Mouse (Mus musculus): Measurements from ENCODE around the gene Foxj2.
A peak's percentile ranks its signal among the peaks of the same experiment; 100 is the strongest.

Foxj2 gene

DNA sequence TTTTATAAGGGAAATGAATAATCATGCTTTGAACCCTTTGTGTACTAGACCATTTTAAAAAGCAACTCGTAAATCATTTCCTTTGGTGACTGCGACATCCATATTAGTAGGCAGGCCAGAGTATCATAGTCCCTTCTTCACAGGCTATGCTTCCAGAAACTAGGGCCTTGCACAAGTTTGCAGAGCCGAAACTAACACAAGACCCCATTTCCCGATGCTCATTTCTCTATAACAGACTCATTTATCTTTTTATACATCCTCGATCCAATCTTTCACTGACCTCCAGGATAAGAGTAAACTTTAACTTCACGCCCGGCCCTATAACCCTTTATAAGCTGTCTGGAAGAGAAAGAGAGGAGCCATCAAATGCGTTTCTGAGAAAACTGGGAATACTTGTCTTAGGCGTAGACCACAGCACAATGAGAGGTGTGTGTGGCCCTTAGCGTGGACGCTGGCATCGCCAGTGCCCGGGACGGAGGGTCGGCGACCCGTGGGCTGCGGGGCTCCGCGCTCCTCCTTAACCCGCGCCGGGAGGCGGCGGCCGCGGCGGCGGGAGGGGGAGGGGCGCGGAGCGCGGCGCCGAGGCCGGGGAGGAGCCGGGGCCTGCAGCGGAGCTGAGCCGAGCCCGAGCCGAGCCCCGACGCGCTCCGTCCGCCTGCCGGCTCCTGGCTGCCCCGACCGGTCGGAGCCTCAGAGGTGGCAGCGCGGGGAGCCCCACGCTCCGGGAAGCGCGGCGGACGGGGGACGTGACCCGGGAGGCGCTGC, at the start of gene Foxj2:
Gene Foxj2 (plus strand): TSS at position 609 of the 765 bp plus-strand sequence.
- DNase-seq (ENCODE audit: low read depth, low spot score): peak; percentile 57

DNA sequence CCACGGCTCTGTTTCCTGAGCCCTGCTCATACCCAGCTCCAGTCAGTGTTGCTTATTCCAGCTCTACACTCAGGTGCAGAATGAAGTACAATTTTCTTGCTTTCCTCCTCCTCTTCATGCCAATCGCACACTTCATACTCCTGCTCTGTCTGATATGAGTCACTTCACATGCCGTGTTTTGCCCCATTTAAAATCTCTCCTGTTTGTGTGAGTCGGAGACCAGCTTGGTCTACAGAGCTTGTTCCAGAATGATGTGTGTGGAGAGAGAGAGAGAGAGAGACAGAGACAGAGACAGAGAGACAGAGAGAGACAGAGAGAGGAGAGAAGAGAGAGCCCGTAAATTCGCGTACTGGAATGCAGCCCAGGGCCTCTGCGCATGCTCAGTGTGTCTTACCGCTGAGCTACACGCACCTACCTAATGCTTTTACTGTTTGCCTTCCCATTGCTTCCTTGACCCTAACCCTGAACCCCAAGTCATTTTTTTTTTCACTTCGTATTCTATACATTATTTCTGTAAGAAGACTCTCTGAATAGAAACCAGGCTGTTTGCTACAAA, 48.9 kb upstream of the Foxj2 start:
- peak; percentile 20 for DNase-seq (ENCODE audit: low read depth, low spot score)

DNA sequence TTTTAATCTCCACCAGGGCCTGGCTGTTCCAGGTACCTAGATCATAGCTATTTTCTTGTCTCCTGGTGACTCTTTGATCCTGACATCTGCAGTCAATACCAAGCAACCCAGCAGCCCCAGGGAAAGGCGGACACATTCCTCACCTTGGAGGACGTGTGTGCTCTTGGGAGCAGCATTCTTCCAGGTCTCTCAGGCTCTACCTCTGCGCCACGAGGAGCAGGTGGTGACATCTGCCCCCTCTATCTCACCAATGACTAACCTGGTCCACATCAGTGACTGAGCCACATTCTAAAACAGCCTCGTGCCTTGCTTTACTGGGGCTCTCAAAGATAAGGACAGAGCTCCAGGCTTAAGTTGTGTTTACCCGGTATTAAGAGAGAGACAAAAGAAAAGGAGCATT, 47.0 kb upstream of the Foxj2 start:
- DNase-seq (ENCODE audit: low read depth, low spot score): no peak

DNA sequence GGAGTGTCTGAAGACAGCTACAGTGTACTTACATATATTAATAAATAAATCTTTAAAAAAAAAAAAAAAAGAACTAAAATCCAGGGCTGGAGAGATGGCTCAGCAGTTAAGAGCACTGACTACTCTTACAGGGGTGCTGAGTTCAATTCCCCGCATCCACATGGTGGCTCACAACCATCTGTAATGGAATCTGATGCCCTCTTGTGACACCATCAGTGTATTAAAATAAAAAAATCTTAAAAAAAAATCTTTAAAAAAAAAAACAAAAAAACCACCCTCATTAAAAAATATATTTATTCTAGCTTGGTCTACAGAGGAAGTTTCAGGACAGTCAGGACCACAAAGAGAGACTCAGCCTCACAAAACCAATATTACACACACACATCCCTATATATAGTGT, 45.4 kb upstream of the Foxj2 start:
- no peak for DNase-seq (ENCODE audit: low read depth, low spot score)

DNA sequence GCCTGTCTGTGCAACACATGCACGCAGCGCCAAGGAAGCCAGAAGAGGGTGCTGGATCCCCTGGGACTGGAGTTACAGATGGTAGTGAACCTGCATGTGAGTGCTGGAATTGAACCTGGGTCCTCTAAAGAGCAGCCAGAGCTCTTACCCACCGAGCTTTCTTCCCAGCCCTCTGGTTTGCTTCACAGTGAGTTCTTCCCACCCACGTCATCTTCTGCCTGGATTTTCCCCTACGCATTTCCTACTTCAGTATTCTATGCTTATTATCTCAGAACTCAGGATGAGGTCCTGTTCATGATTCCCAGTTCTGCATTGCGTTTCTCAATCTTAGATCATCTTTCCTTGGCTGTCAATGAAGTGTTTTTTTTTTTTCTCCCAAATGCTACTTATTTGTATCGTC, 43.7 kb upstream of the Foxj2 start:
- DNase-seq (ENCODE audit: low read depth, low spot score): no peak

DNA sequence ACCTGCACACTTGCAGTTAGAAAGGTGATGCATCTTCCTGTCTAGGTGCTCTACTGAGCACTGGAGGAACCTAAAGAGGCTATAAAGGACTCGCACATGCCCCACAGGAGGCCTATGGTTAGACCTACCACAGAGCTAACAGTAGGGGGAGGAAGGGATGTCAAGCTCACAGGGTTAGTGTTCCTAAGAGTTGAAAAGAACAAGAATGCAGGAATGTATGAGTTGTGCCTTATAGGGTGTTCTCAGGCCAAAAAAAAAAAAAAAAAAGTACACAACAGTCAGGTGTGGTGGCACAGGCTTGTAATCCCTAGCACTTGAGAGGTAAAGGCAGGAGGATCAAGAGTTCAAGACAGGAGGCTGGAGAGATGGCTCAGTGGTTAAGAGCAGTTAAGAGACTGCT, 39.8 kb upstream of the Foxj2 start:
- DNase-seq (ENCODE audit: low read depth, low spot score): no peak

DNA sequence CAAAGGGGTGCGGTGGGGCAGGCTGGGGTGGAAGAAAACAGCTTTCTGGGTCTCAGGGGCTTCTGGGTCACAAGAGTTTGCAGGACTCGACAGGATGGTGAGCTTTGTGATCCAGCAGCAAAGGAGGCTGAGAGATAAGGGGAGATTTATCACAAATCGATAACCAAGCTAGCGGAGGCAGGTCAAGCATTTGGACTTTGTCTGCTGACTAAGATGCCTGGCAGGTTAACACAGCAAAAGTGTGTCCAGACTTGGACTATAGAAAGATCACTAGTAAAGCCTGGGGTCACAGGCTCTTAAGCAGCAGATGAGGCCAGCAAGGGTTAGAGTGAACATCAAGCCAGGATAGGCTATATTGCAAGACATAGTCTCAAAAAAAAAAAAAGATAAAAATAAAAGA, 38.5 kb upstream of the Foxj2 start:
- no peak for DNase-seq (ENCODE audit: low read depth, low spot score)

DNA sequence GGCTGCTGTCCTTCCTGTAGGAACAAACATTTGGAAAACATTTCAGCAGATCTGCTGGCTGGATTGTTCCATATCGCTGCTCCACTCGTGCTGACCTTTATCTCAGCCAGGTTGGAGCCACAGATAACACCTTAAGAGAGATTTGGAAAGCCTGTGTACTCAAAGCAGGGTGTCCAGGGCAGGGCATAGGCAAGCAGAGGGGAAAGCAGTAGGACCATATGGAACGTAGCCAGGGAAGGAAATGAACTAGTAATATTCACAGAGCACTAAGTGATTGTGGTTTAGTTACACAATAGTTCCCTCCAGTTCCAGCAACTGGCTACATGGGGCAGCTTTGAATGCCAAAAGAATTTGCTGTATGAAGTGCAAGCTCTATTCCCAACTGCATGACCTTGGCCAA, 37.5 kb upstream of the Foxj2 start:
- peak; percentile 77 for DNase-seq (ENCODE audit: low read depth, low spot score)

DNA sequence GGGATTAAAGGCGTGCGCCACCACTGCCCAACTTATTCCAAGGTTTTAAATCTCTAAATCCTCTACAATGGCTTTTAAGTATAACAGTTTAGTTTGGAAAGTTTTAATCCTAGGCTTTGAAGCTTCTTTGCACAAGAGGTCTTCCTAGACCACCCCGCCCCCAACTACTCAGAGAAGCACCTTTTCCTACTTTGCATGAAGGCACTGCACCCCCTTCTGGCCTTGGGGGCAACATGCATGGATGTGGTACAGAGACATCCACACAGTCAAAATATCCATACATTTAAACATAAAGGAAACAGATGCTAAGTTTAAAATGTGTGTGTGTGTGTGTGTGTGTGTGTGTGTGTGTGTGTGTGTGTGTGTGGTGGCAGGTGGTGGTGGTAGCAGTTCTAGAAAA, 34.8 kb upstream of the Foxj2 start:
- peak; percentile 27 for DNase-seq (ENCODE audit: low read depth, low spot score)

DNA sequence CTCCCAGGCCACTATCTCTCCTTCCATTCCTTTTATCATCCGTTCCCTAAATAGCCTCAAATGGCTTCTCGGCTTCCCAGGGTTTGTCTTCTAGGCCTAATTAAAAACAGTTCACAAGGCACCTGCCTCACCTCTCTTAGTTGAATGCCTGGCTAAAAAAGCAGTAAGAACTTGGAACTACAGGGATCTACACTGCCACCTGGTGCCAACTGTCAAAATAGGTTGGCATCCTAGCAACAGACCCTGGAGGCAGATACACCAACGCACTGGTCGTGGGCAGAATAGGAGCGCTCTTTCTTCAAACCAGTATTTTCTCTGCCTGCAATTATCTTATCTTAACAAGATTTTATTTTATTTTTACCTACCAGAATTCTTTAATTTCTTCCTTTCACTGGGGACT, 33.4 kb upstream of the Foxj2 start:
- DNase-seq (ENCODE audit: low read depth, low spot score): peak; percentile 80

DNA sequence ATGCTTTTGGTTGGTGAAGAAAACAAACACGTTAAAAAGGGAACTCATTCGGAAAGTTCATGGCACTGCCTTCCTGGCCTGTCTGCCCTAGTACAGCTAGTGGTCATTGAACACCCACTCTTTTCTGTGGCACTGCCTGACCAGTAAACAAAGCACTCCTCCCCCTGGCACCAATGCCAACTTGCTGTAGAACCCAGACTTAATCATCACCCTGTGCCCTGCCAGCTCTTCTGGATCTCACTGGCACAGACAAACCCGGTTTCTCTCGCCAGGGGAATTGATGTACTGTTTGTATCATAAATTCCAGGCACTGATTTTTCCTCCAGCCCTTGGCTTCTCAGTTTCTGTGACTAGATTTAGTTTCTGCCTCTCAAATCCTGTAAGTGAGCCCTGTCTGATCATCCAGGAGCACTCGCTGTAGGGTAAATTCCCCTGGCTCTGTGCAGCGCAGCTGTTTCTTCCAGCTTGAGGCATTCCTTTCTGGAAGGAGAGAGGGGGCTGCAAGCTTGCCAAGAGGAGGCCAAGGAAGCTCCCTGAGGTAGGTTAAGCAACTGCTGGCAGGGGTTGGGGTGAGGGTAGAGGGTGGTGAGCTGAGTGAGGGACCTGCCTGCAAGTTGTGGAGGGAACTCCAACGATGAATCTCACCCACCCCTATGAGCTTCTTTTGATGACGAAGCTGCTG, 24.3 kb upstream of the Foxj2 start:
- peak; percentile 33 for DNase-seq (ENCODE audit: low read depth, low spot score)

DNA sequence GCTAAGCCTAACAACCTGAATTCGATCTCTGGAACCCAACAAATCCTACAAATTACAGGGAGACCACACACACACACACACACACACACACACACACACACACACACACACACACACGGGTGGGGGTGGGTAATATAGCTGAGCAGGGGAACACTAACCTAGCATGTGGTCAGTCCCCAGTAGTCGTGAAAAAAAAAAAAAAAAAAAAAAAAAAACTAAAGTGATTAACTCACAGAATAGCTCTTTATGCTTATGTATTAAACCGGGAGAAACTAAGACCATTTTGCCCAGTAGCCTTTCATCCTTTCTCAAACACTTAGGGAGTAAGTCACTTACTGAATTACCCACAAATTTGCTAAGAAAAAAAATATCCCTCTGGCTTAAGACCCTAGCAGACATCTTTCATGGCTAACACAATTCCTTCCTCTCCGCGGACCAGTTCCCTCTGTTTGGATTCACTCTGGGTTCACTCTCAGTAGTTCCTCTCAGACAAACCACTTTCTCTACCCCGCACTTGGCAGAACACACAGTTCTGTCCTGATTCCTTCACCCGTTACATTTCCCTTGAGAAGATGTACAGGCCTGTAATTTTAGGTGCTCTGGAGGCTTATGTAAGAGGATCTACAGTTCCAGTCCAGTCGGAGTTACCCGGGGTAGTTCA, 18.9 kb upstream of the Foxj2 start:
- DNase-seq (ENCODE audit: low read depth, low spot score): no peak

DNA sequence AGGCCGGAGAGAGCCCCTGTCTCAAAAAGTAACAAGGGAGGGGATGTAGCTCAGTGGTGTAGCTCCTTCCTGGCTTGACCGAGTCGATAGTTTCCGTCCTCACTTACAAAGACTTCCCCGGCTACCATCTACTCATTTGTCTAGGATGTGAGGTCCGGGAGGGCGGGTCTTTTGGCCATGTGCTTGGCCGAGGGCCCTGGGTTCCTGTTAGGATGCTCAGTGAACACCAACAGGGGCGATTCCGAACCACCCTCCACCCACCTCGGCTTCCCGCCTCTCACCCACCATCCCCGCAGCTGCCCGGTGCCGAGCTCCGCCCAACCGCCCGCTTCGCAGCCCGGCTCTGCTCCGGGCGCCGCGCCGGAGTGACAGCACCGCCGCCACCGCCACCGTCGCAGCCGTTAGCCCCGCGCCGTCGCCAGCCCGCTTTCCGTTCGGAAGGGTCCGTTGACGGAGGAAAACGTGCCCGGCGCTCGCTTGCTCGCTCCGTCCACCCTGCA, 18.4 kb upstream of the Foxj2 start, which contains the start of gene Slc2a3:
Gene Slc2a3 (minus strand): TSS at position 340 of the 500 bp plus-strand sequence.
- DNase-seq (ENCODE audit: low read depth, low spot score): no peak

DNA sequence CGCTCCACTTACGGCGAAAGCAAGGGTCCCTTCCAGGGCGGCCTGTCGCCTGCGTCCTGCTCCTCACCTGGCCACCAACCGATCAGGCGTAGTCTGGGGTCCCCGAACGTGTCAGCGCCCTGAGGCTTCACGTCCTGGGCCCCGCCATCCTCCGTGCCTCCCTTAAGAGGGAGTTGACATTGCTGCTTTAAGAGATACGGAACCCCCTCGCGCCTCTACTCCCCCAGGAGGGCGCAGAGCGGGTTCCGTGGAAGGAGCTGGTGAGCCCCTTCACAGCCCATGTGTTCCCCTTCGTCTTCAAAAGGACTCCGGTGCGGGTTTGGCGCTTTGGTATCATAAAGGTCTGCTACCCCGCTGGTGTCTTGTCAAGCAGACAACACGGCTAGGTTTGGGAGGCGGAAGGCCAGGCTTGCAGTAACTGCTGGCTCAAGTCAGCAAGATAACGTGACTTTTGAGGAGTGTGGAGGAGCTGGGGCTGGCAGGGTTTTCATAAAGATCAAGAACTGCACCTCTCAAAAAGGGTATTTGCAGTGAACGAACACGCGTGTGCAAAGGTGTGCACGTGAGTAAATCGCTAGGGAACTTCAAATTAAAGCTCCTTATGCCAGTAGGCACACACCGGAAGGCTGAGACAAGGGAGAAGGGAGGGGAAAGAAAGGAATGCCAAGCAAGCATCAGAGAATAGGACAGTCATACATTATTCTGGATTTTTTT, 17.8 kb upstream of the Foxj2 start:
- no peak for DNase-seq (ENCODE audit: low read depth, low spot score)

DNA sequence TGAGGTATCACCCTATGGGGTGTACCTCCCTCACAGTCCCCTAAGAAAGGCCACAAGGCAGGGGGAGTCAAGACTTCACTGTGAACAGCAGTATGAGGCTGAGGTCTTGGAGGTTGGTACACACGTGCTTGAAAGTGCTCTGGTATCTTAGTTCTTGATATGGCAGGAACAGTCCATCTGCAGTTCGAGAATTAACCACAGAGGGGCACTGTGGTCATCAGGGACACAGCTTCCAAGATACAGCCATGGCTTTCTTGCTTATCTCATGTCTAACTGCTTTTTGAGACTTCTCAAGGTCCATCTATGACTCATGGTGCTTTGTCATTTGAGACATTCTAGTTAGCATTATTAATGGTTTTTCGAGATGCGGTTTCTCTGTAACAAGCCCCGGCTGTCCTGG, 15.3 kb upstream of the Foxj2 start:
- peak; percentile 98 for DNase-seq (ENCODE audit: low read depth, low spot score)

DNA sequence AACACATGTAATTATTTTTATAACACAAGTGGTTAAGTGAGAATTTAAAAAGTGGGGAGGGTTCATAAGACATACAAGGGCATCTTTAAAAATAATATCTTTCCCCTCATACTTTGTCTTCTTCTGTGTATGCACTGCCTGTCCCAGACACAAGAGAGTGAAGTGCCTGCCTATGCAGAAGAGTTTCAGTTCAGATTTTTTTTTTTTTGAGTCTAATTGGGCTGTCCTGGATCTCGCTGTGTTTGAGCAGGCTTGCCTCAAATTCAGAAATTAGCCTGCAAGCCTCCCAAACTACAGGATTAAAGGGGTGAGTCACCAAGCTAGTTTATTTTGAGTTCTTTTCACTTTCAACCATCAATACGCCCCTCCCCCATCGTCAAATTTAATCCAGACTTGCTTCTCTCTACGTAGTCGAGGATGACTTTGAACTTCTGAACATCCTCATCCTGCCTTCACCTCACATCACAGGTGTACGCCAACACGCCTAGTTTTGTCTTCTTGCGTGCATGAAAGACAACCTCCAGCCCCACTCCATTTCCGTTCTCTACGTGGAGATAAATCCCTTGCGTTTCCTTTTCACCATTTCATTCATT, 9.6 kb upstream of the Foxj2 start:
- peak; percentile 75 for DNase-seq (ENCODE audit: low read depth, low spot score)

DNA sequence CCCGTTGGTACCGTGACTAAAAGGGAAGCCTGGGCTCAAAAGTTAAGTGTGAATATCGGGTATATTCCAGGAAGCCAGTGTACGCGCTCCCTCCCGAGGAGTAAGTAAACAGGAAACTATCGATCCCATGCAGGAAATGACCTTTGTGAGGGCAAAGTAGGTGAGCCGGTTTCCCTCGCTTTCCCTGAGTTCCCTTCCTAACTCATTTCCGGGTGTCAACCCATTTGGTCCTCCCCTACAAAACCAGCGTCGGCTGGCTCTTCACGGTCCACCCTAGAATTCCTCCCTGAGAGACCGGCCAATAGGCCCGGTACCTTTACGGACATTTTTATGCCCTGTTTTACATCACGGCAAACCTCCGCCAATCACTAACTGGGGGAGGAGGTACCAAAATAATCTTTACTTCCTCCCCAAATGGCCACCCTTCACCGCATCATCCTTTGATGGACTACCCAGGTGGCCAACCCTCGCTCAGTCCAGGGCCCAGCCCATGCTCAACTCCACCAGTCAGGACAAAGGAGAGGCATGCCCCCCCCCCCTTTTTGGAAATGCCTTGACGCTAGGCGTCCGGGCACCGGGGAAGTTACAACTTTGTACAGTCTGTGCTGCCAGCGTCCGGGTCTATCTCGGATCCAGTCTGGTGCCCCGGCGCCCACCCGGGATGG, 9.0 kb upstream of the Foxj2 start:
- DNase-seq (ENCODE audit: low read depth, low spot score): peak; percentile 100

DNA sequence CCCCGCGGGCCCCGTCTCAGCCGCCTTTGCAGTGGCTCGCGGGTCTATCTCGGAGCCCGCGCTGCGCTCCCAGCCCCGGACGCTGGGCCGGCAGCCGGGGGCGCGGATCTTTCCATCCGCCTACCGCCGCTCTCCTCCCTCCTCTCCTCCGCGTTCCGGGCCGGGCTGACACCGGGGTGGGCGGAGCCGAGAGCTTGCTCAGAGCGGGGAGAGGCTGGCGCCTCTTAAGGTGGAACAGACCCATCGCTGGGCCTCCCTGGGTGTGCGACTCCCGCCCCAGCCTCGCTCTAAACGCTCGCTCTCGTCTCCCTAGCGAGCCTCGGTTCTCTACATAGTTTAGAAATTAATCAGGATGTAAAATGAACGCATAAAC, 8.4 kb upstream of the Foxj2 start:
- DNase-seq (ENCODE audit: low read depth, low spot score): peak; percentile 92

DNA sequence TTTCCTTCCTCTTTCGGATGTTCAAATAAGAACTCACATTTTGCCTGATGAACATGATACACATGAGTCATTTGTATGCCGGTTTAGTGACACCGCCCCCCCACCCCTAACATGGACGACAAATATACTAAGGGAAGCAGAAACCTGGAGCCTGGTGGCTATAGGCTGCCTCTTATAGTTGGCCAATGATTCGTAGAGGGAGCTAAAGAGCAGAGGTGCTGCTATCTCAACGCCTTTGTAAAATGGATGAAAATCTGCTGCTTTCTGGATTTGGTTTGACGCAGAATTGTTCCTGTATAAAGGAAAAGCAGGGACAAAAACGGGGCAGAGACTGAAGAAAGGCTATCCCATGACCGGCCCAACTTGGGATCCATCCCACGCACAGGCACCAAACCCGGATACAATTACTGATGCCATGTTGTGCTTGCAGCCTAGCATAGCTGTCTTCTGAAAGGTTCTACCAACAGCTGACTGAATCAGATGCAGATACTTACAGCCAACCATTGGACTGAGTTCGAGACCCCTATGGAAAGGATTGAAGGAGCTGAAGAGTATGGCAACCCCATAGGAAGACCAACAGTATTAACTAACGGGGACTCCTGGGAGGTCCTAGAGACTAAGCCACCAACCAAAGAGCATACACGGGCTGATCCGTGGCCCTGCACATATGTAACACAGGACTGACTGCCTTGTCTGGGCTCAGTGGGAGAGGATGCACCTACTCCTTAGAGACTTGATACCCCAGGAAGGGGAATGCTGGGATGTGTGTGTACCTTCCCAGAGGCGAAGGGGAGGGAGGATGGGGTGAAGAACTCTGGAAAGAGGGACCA, 7.7 kb upstream of the Foxj2 start:
- peak; percentile 87 for DNase-seq (ENCODE audit: low read depth, low spot score)

DNA sequence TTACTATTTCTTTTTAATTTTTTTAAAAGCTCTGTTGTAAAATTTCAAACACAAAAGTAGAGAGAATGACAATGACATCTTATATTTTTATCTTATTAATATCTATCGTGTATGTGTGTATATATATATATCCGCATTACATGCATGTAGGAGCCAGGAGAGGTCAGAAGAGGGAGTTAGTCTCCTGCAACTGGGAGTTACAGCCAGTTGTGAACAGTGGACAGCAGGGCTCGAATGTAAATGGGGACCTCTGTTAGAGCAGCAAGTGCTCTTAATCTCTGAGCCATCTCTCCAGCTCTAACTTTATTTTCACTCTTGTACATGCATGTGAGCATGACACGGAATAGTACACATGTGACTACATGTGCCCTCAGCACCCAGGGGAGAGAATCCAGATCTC, 7.0 kb upstream of the Foxj2 start:
- DNase-seq (ENCODE audit: low read depth, low spot score): peak; percentile 43
